Comparison of ENCODE assay signal across 8 mouse cellular contexts in genomic region chr14:24793375-24794285, GRCm38 (mm10).
A peak's percentile ranks its signal among the peaks of the same experiment; 100 is the strongest.
DNase-seq lines count a peak whose midpoint lies in the region; ATAC-seq lines count a peak whose summit lies in the region.

No protein-coding gene starts in this region.

- H3K4me2 ChIP-seq in heart, embryonic 16.5 days (ENCODE audit: low read depth, low read length), result no peak overlapping the region
- H3K4me2 ChIP-seq in midbrain, embryonic 11.5 days, result no peak overlapping the region

- H3K9ac ChIP-seq in heart, embryonic 16.5 days (ENCODE audit: low read length), result no peak overlapping the region
- H3K9ac ChIP-seq in midbrain, embryonic 11.5 days (ENCODE audit: low read length), result no peak overlapping the region

- H3K4me3 ChIP-seq in heart, embryonic 16.5 days (ENCODE audit: low read length), result no peak overlapping the region
- no peak overlapping the region for H3K4me3 ChIP-seq in midbrain, embryonic 11.5 days (ENCODE audit: low read depth, low read length)

- H3K36me3 ChIP-seq in heart, embryonic 16.5 days (ENCODE audit: control insufficient read depth, insufficient read depth), result no peaks in the 10 kb centered on the region
- no peaks in the 10 kb centered on the region for H3K36me3 ChIP-seq in midbrain, embryonic 11.5 days (ENCODE audit: control insufficient read depth, insufficient read depth, low read length)

- no peaks in the 10 kb centered on the region for H3K27me3 ChIP-seq in heart, embryonic 16.5 days (ENCODE audit: control insufficient read depth, insufficient read depth, low read length)
- H3K27me3 ChIP-seq in midbrain, embryonic 11.5 days (ENCODE audit: control insufficient read depth, insufficient read depth, low read length), result no peaks in the 10 kb centered on the region

- peak; percentile 67 for ATAC-seq in heart, embryonic 16.5 days (replicated peaks; ENCODE audit: extremely low read depth, insufficient read depth, low FRiP score)
- ATAC-seq in midbrain, embryonic 11.5 days (ENCODE audit: low FRiP score), result no peak
- ATAC-seq in megakaryocyte, adult 5-6 weeks (ENCODE audit: poor library complexity, severe bottlenecking), result no peak
- ATAC-seq in megakaryocyte progenitor cell, adult 5-6 weeks (replicated peaks; ENCODE audit: poor library complexity), result no peak

- H3K27ac ChIP-seq in heart, embryonic 16.5 days (ENCODE audit: low read length), result peak overlapping the region; percentile 43
- no peak overlapping the region for H3K27ac ChIP-seq in midbrain, embryonic 11.5 days (ENCODE audit: low read depth, low read length)

- no peaks in the 10 kb centered on the region; the same call in 1 of the 2 replicates for H3K4me1 ChIP-seq in heart, embryonic 16.5 days (ENCODE audit: control insufficient read depth, insufficient read depth, low read length)
- H3K4me1 ChIP-seq in midbrain, embryonic 11.5 days (ENCODE audit: control insufficient read depth, insufficient read depth, low read length), result peaks cover 4% of the 10 kb centered on the region; the same call in 1 of the 2 replicates

- peaks cover 4% of the 10 kb centered on the region for H3K9me3 ChIP-seq in heart, embryonic 16.5 days (replicated peaks; ENCODE audit: control insufficient read depth, low read length)
- no peaks in the 10 kb centered on the region for H3K9me3 ChIP-seq in midbrain, embryonic 11.5 days (ENCODE audit: control insufficient read depth, low read length)

- DNase-seq in embryo, embryonic 10 days (ENCODE audit: low spot score), result peak; percentile 12
- no peak for DNase-seq in embryo, embryonic 10.5 days (ENCODE audit: low spot score)
- peak; percentile 25 to 80 for DNase-seq in urinary bladder, adult 18-20 months (ENCODE audit: low spot score in 2 of 2)
- no peak for DNase-seq in urinary bladder, postnatal 10 days (ENCODE audit: low spot score)
- peak; percentile 82 for DNase-seq in midbrain, embryonic 11.5 days (ENCODE audit: low spot score, missing footprints)

- WGBS in heart, embryonic 16.5 days, result 43% methylated on average over 10 of the region's 10 CpGs
- WGBS in midbrain, embryonic 11.5 days, result 58% methylated on average over 10 of the region's 10 CpGs

Comparison
In these comparisons a context has a peak if more than half of its experiments do, and no peak if none do; other contexts are left out.
1. DNase-seq: peak in embryo, embryonic 10 days (single experiment), urinary bladder, adult 18-20 months (2 of 2) and midbrain, embryonic 11.5 days (single experiment); none in embryo, embryonic 10.5 days (single experiment) and urinary bladder, postnatal 10 days (single experiment).